Mouse (Mus musculus): Measurements from ENCODE around the gene Ascl1.

DNA sequence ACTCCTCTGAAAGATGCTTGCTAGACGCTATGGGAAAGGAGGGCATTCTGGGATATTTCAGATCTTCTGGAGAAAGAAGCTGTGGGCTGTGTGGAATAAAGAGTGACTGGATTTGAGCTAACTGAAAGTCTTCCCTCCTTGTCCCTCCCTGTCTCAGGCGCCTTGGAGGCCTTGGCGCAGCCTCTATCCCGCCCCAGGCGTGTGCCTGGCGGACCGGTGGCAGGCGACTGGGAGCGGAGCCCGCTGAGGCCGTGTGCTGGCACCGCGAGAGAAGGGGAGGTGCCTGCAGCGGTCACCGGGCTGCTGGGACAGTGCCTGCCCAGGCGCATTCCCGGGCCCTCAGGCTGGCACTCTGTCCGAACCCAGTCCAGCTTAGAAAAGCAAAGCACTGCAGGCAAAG lies 1.1 kb upstream of the Ascl1 start:
- TF ChIP-seq CTCF (IDR thresholded peaks at IDR 0.05; ENCODE audit: control insufficient read depth, insufficient read depth, insufficient replicate concordance, low read depth, low read length) (no peak), POLR2A (IDR thresholded peaks at IDR 0.05; ENCODE audit: control insufficient read depth, low read depth, low read length) (no peak)
